Mouse (Mus musculus): ENCODE measurements around the gene Bpifa2. TPM values are rescaled to one million over a fixed set of nuclear protein-coding genes. Genes with fewer than 3 reads are reported as not detected.
"Not testable (repeated sequence)": the region's sequence is repeated elsewhere in the genome, so short reads cannot be mapped to it uniquely, and the experiment has no call there.

Gene Bpifa2
- total RNA-seq (2021) = not detected
- long read RNA-seq, experiment 1 = 0 reads
- long read RNA-seq, experiment 2 = 0 reads

- DNase-seq = no peak
These were observed at the start of gene Bpifa2 for GRCm38 (mm10) chr2:154007965-154008364. Gene Bpifa2, plus strand, starts transcription at chr2:154008265.

DNA sequence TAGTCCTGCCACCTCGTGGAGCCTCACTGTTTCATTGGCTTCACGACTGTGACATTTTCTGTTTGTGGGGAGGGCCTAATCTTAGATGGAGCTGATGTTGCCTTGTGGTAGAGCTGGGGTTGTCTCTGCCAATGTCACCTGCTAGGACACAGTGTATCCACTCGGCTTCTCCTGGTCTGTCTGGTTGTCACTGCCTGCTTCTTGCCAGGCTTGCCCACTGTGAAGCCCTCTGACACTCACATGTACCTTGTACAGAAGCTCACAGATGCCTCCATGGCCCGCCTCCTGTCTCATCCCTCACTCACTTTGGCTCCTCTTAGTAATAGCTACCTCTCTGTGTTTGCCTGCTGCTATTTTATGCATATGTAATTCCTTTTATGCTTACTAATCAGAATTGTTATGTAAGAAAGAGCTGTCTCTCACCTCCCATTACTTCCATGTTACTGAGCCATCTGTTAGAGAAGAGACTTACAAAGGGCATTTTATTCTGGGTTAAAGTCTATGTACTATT lies 45.2 kb upstream of the Bpifa2 start:
- no peak for DNase-seq

DNA sequence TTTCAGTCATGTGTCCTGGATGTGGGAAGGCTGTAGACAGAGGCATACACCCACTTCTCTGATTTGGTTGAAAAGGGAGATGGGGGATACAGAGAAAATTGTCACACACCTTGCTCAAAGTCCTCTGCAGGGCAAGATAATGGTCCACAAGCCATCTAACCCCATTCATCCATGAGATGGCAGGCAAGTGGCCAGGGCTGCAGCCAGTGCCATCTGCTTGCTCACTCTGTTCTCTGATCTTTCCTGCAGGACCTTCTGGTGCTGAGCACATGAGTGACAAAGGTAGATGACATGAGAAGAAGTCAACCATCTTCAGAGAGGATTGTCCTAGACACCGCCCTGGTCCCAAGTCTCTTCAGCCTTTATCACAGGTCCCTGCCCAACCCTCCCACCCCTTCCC lies 44.7 kb upstream of the Bpifa2 start:
- DNase-seq = no peak

DNA sequence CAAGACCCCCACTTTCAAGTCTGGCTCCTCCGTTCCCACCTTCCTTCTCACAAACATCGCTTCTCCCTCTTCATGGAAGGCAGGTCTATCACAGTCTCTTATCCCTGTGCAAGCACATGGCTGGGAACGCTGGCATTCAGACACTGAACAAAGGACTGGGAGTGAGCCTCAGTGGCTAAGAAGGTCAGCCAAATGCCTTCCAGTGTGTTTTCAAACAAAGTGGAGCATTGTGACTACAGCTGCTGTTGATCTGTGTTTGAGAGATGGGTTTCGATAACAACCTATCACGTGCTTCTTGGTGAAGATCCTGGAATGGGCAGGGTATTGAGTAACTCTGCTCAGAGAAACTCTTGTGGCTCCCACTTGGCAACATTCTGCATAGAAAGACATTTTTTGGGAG lies 37.8 kb upstream of the Bpifa2 start:
- no peak for DNase-seq

GRCm38 (mm10) chr2:153974582-153974981 lies 33.5 kb upstream of the Bpifa2 start, which contains the start of gene Bpifa6:
Gene Bpifa6, plus strand, starts transcription at chr2:153974945.
- DNase-seq = no peak

GRCm38 (mm10) chr2:153995770-153996169 lies 12.3 kb upstream of the Bpifa2 start:
- peak; percentile 79 for DNase-seq

GRCm38 (mm10) chr2:154000501-154000900 lies 7.6 kb upstream of the Bpifa2 start:
- no peak for DNase-seq

DNA sequence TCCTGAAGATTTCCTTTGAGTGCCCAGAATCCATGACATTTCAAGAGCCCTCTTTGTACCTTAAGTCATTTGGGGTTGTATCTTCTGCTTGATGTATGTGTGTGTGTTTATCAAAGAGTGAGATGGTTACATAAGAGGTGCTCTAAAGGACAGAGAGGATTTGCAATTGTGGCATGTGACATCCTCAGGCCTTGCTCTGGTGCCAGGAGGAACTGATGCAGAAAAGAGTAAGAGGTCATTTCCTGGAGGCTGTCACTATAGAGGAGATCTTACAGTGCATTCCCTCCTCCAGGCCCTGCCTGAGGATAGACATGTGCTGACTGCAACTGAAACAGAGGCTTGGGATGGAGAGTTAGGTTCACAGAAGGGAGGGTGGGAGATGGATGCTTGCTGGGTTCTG lies 7.0 kb upstream of the Bpifa2 start:
- DNase-seq = no peak

GRCm38 (mm10) chr2:154004456-154004855 lies 3.6 kb upstream of the Bpifa2 start:
- no peak for DNase-seq

DNA sequence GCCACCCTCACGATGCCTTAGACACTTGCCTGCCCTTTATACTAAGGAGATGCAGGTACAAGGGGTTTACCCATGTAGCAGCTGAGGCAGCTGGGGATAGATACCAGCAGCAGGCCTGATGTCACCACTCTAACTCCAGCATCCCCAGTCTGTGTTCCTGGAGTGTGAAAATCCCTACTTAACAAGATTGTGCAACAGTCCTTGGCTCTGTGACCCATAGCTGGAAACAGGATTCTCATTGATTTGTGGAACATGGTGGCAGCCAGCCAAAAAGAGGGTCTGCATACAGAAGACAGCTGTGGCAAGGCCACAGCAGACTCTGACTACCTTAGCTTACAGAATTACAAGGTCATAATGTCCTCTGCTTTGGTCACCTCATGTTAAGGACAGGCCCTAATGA lies 3.0 kb upstream of the Bpifa2 start:
- no peak for DNase-seq

DNA sequence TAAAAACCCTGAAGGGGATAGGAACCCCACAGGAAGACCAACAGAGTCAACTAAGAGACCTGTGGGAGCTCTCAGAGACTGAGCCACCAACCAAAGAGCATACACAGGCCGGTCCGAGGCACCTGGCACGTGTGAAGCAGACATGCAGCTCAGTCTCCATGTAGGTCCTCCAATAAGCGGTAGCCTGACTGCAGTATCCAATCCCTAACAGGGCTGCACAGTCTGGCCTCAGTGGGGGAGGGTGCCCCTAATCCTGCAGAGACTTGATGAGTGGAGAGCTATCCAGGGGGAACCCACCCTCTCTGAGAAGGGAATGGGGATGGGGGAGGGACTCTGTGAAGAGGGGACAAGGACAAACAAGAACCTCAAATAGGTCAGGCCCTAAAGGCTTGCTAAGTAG lies 2.3 kb upstream of the Bpifa2 start:
- no peak for DNase-seq

DNA sequence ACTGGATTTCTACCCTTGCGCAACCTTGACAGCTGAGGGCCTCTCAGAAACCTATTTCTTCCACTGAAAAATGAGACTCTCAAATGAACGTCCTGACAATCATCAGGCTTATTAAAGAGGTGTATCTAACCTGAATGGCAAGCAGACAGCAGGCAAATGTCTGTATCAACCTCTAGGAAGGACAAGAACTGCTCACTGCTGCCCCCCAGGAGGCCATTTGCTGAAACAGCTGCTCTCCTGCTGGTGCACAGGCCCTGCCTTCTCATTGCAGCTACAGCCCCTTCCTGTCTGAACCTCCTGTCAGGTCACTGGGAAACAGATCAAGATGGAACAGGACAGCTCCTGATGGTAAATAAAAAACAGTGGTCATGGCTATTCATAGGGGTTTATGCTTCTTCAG lies 1.7 kb upstream of the Bpifa2 start:
- DNase-seq = no peak

DNA sequence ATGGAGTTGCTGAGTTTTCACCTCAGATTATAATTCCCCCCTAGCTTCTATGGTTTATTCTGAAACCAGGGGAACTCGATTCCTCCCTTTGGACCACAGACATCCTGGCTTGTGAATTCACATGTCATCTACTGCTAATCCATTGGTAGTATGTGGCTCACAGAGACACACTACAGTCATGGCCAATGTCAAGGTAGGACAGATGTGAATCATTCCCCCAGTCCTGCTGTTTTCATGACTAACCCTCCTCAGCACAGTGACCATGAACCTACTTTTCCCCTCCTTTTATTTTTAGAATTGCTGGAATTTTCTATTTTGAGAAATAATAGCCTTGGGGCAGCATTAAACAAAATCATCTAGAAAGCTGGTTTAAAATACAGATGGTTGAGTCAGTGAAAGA lies 684 bp upstream of the Bpifa2 start:
- DNase-seq = no peak

- DNase-seq = no peak
These were observed 9.9 kb downstream of the Bpifa2 start for GRCm38 (mm10) chr2:154017990-154018389.

DNA sequence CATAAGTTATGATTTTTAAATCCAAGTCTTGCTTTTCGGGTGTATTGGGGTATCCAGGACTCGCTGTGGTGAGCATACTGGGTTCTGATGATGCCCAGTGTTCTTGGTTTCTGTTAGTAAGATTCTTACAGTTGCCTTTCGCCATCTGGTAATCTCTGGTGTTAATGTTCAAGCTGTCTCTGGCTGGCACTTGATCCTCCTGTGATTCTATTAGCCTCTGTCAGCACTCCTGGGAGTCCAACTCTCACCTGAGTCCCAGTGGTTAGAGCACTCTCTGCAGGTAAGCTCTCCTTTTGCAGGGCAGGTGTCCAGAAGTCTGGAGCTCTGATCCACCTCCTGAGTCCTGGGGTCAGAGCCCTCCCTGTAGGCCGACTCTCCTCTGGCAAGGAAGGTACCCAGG lies 16.6 kb downstream of the Bpifa2 start:
- DNase-seq = not testable (repeated sequence)

- peak; percentile 23 for DNase-seq
These were observed 30.9 kb downstream of the Bpifa2 start for GRCm38 (mm10) chr2:154038932-154039331.

- DNase-seq = no peak
These were observed 36.7 kb downstream of the Bpifa2 start for GRCm38 (mm10) chr2:154044743-154045142.

GRCm38 (mm10) chr2:154058690-154059089 lies 50.6 kb downstream of the Bpifa2 start:
- no peak for DNase-seq

Other genes starting within 250 kb of the Bpifa2 start
- under 1 TPM; 0.26 to 0.50 TPM for gene Efcab8, start 228.3 kb upstream of the Bpifa2 start, total RNA-seq (2021)
- not detected for gene Sun5, start 137.2 kb upstream of the Bpifa2 start, total RNA-seq (2021)
- not detected for gene Bpifb2, start 133.2 kb upstream of the Bpifa2 start, total RNA-seq (2021)
- gene Bpifb6, start 107.9 kb upstream of the Bpifa2 start, total RNA-seq (2021) = not detected
- gene Bpifb3, start 90.0 kb upstream of the Bpifa2 start, total RNA-seq (2021) = not detected
- gene Bpifb4, start 70.1 kb upstream of the Bpifa2 start, total RNA-seq (2021) = not detected
- gene Bpifa6, start 33.3 kb upstream of the Bpifa2 start, total RNA-seq (2021) = not detected
- gene Bpifa3, start 122.1 kb downstream of the Bpifa2 start, total RNA-seq (2021) = not detected
- not detected for gene Bpifa1, start 134.6 kb downstream of the Bpifa2 start, total RNA-seq (2021)
- gene Bpifa5, start 154.3 kb downstream of the Bpifa2 start, total RNA-seq (2021) = not detected
- not detected for gene Bpifb1, start 182.6 kb downstream of the Bpifa2 start, total RNA-seq (2021)
- not detected for gene Bpifb5, start 215.5 kb downstream of the Bpifa2 start, total RNA-seq (2021)
- not detected for gene Bpifb9a, start 249.6 kb downstream of the Bpifa2 start, total RNA-seq (2021)

Measured in gastrocnemius, postnatal 10 days (tissue).